Comparison of ENCODE assay signal across 23 mouse cellular contexts in the genomic region with DNA sequence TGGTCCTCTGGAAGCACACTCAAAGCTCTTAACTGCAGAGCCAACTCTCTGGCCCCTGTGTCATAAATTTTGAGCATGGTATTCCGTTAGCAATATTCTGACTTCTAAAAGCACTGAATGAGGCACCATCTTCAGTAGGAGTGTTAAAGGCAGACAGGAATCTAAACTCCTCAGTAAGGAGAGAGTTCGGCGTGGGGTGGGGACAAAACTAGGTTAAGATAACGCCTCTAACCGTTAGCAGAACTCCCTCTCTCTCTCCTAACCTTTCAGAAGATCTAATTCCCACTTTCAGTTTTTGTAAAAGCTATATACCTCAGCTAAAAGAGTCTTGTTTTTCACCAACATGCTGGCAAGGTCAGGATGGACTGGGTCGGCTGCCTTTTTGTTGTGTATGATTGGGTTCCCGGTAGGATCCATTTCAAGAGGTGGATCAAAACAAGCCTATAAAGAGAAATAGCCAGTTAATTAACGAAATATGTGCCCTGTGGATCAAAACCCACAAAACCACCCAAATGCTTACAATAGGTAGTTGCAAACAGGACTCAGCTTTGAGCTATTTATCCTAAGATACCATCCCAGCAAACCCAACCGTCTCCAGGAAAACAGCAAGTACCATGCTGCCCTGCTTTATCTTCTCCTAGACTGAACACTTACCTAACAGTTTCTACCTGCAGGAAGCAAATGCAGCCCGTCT. TPM values are rescaled to one million over a fixed set of nuclear protein-coding genes. Genes with fewer than 3 reads are reported as not detected.
"Had no signal": no experiment of that assay in that cellular context is flagged by ENCODE, and none has a peak within 500 bp of the region (broad histone marks: within the 10 kb centered on the region; RNA-seq: fewer than 3 reads in every experiment).

No protein-coding gene starts in this region.

- H3K4me1 ChIP-seq: intestine, embryonic 15.5 days; limb, embryonic 12.5 days; lung, embryonic 15.5 days; midbrain, embryonic 15.5 days; neural tube, embryonic 12.5 days had no signal

- H3K27me3 ChIP-seq: intestine, embryonic 15.5 days; limb, embryonic 12.5 days; lung, embryonic 15.5 days; midbrain, embryonic 15.5 days; neural tube, embryonic 12.5 days had no signal

- DNase-seq: kidney, adult 18-20 months; kidney, postnatal 14 days; layer of hippocampus, postnatal 36 days; lung, postnatal 14 days; right cerebral cortex, postnatal 4 days; spleen, adult 18-20 months; thymus, adult 18-20 months; thymus, postnatal 36 days had no signal

- H3K9me3 ChIP-seq: intestine, embryonic 15.5 days; limb, embryonic 12.5 days; lung, embryonic 15.5 days; megakaryocyte, embryonic 14.5 days; midbrain, embryonic 15.5 days; neural tube, embryonic 12.5 days had no signal

- ATAC-seq: intestine, embryonic 15.5 days; midbrain, embryonic 15.5 days had no signal

- H3K4me2 ChIP-seq: intestine, embryonic 15.5 days; limb, embryonic 12.5 days; lung, embryonic 15.5 days; midbrain, embryonic 11.5 days; midbrain, embryonic 15.5 days; neural tube, embryonic 12.5 days had no signal

- H3K9ac ChIP-seq: intestine, embryonic 15.5 days; limb, embryonic 12.5 days; lung, embryonic 15.5 days; midbrain, embryonic 15.5 days; neural tube, embryonic 12.5 days had no signal

- H3K4me3 ChIP-seq: intestine, embryonic 15.5 days; limb, embryonic 12.5 days; lung, embryonic 15.5 days; megakaryocyte, embryonic 14.5 days; midbrain, embryonic 15.5 days; neural tube, embryonic 12.5 days had no signal

- H3K27ac ChIP-seq: intestine, embryonic 15.5 days; limb, embryonic 12.5 days; lung, embryonic 15.5 days; macrophage; midbrain, embryonic 15.5 days; neural tube, embryonic 12.5 days had no signal

- H3K36me3 ChIP-seq: intestine, embryonic 15.5 days; limb, embryonic 12.5 days; lung, embryonic 15.5 days; midbrain, embryonic 15.5 days; neural tube, embryonic 12.5 days had no signal

RNA-seq across cellular contexts. Expression of a gene that starts 7.3 kb away (rescaled TPM):
- total RNA-seq: layer of hippocampus, postnatal 36 days; left cerebral cortex, adult 8-10 months; left cerebral cortex, postnatal 25 days; liver, adult 2 months; neutrophil, adult 5-6 weeks had no signal
- polyA plus RNA-seq: intestine, embryonic 15.5 days; kidney, embryonic 14.5 days; large intestine, adult 2 months; limb, embryonic 12.5 days; liver, adult 2 months; lung, embryonic 15.5 days; macrophage; midbrain, embryonic 11.5 days; midbrain, embryonic 15.5 days; neural tube, embryonic 12.5 days; stomach, embryonic 14.5 days had no signal
